Mouse (Mus musculus) kidney, adult 9 months (tissue): ENCODE measurements around the gene Ndst2.

Experiments used
- DNase-seq: peaks from one replicate; pipeline ENCODE4 v3.0.0; 2022

Ndst2 gene

GRCm38 (mm10) chr14:20733952-20734774 is at the start of gene Ndst2:
Ndst2 (minus strand) TSS chr14:20734562.
- peak; percentile 89 for DNase-seq

GRCm38 (mm10) chr14:20783526-20783925 is 49.2 kb upstream of the Ndst2 start:
- DNase-seq = no peak

- no peak for DNase-seq
Observed at GRCm38 (mm10) chr14:20782860-20783259, 48.5 kb upstream of the Ndst2 start.

GRCm38 (mm10) chr14:20780217-20780616 is 45.9 kb upstream of the Ndst2 start:
- no peak for DNase-seq

DNA sequence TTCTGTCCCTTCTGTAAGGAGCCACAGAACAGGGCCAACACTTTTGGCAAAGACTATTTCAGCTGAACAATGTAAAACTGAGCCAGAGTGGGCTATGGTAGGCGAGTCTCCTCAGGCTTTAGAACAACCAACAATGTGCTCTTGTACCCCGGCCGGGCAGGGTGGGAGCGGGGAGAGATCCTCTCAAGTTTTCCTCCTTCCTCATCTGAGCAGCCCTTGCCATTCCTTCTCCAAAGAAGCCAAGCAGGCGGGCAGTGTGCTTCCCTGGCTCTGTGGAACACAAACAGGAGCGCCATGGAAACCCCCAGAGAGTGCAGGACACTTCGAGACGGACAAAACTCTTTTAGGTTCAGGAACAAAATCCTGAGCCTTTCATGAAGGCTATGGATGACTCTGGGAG is 44.1 kb upstream of the Ndst2 start:
- DNase-seq = no peak

- DNase-seq = no peak
Observed at GRCm38 (mm10) chr14:20775661-20776060, 41.3 kb upstream of the Ndst2 start.

DNA sequence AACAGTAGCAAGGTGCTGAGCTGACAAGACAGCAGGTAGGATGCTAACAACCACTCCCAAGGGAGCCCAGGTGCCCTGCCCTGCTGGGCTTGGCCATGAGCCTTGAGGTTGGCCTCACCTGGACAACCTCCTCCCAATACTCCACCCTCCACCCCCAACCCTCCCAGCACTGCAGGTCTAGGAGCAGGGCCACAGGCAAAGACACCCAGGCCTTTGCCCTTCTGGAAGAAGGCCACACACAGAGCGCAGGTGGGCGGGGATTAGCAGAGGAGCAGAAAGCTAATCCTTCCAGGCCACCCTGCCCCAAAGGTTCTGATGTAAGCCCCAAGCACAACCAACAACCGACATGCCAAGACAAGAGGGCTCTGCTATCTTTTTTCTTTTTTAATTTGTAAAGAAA is 39.0 kb upstream of the Ndst2 start:
- DNase-seq = peak; percentile 85

DNA sequence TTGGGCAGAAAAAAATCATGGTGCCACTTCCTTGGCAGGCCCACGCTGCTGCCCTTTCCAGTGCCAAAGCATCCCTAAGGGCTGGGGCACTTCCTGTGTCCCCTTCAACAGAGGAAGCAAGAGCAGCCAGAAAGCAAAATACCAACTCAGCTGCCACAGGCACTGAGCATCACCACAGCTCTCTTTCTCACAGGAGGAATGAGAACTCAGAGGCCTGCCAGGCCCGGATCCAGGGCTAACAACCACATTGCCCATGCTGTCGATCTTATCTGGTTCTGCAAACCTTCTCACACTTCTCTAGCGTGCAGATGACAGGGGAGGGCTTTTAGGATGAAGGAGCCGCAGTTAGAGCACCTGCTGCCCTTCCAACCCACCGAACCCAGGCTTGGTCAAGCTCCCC is 38.4 kb upstream of the Ndst2 start:
- no peak for DNase-seq

- DNase-seq = no peak
Observed at GRCm38 (mm10) chr14:20771941-20772340, 37.6 kb upstream of the Ndst2 start.

- DNase-seq = no peak
Observed at GRCm38 (mm10) chr14:20768581-20768980, 34.2 kb upstream of the Ndst2 start.

DNA sequence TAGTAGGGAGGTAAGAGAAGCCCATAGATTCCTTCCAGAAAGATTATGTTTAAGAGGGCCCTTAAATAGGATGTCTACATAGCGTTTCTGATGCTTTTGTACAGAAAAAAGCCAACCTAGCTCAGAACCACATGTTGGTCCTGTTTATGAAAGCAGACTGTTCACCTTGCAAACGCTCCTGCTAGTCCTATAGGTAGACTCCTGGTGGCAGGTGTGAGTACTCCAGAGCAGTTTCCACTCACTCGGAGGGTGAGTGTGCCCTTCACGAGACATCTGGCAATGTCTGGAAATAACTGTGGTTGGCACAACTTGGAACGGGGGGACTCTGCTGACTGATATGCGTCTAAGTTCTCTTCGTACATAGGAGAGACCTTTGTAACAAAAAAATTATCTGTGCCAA is 33.6 kb upstream of the Ndst2 start:
- no peak for DNase-seq

GRCm38 (mm10) chr14:20765642-20766258 is 31.4 kb upstream of the Ndst2 start:
- DNase-seq = peak; percentile 91

DNA sequence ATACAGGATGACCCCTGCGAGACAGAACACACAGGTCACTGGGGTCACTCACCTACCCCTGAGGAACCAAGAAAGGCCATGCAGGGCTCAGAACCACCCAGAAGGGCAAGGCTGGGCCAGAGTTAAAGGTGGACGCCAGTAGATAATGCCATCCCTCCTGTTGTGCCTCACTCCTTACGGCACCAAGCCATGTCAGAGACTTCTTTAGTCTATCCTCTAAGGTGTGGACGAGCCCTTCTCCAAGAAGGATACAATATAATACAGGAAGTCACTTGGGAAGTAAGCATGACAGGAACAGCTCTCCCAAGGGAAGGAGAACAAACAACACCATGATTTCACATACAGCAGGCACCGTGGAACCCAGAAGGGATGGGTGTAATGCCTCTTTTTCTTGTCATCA is 30.6 kb upstream of the Ndst2 start:
- no peak for DNase-seq

DNA sequence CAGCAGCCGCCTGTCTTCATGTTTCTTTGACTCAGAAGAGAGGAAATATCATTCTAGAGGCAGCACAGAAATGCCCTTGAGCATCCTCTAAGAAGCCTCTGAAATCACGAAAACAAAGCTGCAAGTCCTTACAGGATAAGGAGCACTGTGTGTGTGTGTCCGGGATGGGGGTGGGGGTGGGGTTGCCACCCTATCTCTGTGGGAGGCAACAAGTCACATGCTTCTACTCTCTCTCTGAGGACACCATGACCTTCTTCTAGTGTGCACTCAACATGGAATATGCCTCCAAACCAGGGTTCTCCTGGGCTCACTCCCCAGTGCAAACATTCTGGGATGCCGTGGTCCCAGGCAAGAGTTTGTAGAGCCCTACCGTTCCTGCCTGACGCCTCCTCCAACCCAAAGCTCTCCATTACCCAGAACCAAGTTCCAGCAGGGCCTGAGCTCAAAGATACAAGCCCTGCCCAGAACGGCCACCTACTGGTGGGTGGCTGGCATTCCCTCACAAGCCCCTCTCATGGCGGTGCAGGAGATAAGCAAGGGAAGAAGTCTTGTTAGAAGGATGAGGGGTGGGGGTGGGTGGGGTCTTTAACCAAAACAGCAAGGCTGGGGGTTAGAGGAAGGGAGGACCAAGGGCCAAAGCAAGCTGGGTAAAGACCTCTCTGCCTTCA is 24.5 kb upstream of the Ndst2 start:
- DNase-seq = no peak

- peak; percentile 76 for DNase-seq
Observed at GRCm38 (mm10) chr14:20757370-20757907, 23.1 kb upstream of the Ndst2 start.

GRCm38 (mm10) chr14:20753792-20754191 is 19.4 kb upstream of the Ndst2 start:
- DNase-seq = no peak

DNA sequence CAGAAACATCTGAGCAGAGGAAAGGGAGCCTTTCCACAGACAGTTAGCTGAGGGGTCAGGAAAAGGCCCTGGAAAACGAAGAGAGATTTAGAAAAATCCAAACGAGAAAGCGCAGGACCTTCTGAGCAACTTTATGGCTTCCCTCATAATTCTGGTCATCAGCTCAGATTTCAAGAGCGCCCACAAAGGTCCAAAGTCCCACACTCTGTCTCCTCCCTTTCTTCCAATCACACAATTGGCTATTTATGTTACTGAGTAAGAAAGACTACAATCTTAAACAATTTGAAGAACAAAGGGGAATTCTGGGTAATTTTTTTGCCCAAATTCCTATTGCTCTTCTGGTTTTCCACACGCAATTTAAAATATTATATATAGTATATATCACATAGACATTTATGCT is 16.1 kb upstream of the Ndst2 start:
- no peak for DNase-seq

DNA sequence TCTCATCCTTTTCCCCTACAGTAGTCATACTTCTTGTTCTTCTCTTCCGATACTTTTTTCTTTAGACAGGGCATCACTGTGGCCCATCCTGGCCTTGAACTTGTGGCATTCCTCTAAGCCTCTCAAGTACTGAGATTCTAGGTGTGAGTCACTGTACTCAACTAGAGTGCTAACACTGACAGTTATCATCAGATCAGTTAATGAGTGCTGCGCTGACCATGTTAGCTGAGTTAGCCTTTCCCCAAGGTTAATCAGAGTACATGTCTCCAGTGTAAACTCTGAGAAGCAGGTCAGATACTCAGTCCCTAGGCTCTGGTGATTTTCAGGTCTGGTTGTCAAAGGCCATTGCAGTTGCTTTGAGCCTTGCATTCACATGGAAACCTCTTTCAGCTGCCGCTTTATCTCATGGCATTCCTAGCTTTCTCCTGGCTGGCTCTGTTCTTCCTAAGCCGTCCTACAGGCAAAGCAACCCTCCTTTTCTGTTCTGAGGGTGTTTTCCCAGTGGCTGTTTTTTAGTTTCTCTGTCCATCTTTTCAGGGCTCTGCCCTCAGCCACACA is 15.2 kb upstream of the Ndst2 start:
- no peak for DNase-seq

GRCm38 (mm10) chr14:20748388-20748787 is 14.0 kb upstream of the Ndst2 start:
- no peak for DNase-seq

- no peak for DNase-seq
Observed at GRCm38 (mm10) chr14:20746935-20747334, 12.6 kb upstream of the Ndst2 start.

GRCm38 (mm10) chr14:20743614-20744013 is 9.3 kb upstream of the Ndst2 start:
- no peak for DNase-seq

GRCm38 (mm10) chr14:20741301-20741700 is 6.9 kb upstream of the Ndst2 start:
- DNase-seq = no peak

DNA sequence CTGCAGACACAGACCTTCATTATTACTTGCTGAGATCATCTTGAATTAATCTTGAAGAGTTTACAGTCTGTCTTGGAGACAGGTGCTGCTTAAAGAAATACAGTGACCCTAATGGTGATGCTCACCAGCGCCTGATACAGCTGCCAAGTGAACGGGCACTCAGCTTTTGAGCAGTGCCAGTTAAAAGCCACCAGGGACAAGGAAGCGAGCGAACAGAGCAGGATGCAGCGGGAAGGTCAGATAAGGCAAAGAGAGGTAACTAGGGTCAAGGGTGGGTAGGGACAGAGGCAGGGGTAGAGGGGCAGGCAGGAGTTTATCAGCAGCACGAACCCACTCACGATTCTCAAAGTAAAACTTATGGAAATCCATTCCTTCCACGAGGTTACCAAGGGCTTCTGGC is 4.1 kb upstream of the Ndst2 start:
- DNase-seq = no peak
